Mouse (Mus musculus): ENCODE data around the gene Wdr86. TPM values are rescaled to one million over a fixed set of nuclear protein-coding genes. Genes with fewer than 3 reads are reported as not detected.

Wdr86 gene
- polyA plus RNA-seq, 1 experiment from 2014 or later, result 2.4 TPM

- DNase-seq (ENCODE audit: low spot score), result peak; percentile 98
These were observed 45.0 kb downstream of the Wdr86 start, which contains the start of gene Nub1 for GRCm38 (mm10) chr5:24685366-24686093. Nub1 (plus strand) TSS chr5:24685532.

- no peak for DNase-seq (ENCODE audit: low spot score)
These were observed 45.8 kb downstream of the Wdr86 start for GRCm38 (mm10) chr5:24684578-24685365.

DNA sequence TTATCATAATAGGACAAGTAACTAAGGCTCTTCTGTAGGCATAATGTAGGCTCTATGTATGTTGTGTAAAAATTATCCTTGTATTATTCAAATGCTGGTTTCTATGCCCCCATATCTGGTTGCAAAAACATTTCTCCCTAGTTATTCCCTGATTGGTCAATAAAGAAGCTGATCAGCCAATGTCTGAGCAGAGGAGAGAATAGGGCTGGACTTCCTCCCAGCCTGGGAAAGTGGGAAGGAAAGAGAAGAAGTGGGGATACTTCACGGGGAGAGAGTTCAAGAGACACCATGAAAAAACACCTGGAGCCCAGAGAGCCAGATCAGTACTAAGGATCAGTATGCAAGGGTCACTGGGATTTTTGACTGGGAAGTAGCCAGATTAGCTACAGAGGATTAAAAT is 49.1 kb downstream of the Wdr86 start:
- DNase-seq (ENCODE audit: low spot score), result no peak

DNA sequence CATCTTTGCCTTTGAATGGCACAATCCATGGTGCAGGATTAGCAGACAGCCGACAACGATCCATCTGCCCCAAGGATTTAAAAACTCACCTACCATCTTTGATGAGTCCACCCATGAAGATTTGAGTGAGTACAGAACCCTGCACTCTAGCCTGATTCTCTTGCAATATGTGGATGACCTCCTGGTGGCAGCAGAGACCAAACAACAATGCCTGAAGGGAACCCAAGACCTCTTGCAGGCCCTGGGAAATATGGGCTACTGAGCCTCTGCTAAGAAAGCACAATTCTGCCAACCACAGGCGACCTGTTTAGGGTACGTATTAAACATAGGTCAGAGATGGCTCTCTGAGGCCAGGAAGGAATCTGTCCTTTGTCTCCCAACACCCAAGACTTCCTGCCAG is 56.3 kb downstream of the Wdr86 start:
- DNase-seq (ENCODE audit: low spot score), result peak; percentile 85

Other genes starting within 250 kb of the Wdr86 start
- gene Gbx1, start 203.5 kb downstream of the Wdr86 start, polyA plus RNA-seq (2015; fragmentation: Nextera tagmentation; extraction: Ambion mirVana), result 0.10 TPM in 1 of 2 replicates, not detected in the other
- gene Asb10, start 189.7 kb downstream of the Wdr86 start, polyA plus RNA-seq (2015; fragmentation: Nextera tagmentation; extraction: Ambion mirVana), result 0.88 and 0.94 TPM in 2 replicates
- gene 4931409K22Rik, start 173.9 kb downstream of the Wdr86 start, polyA plus RNA-seq (2015; fragmentation: Nextera tagmentation; extraction: Ambion mirVana), result not detected in 2 replicates
- 119 and 121 TPM in 2 replicates for gene Abcf2, start 153.3 kb downstream of the Wdr86 start, polyA plus RNA-seq (2015; fragmentation: Nextera tagmentation; extraction: Ambion mirVana)
- 16.8 and 18.5 TPM in 2 replicates for gene Chpf2, start 144.0 kb downstream of the Wdr86 start, polyA plus RNA-seq (2015; fragmentation: Nextera tagmentation; extraction: Ambion mirVana)
- gene Smarcd3, start 106.3 kb downstream of the Wdr86 start, polyA plus RNA-seq (2015; fragmentation: Nextera tagmentation; extraction: Ambion mirVana), result 2.0 and 2.5 TPM in 2 replicates
- gene Nub1, start 45.2 kb downstream of the Wdr86 start, polyA plus RNA-seq (2015; fragmentation: Nextera tagmentation; extraction: Ambion mirVana), result 43.4 and 46.3 TPM in 2 replicates
- 1.1 and 4.1 TPM in 2 replicates for gene Crygn, start 27.3 kb upstream of the Wdr86 start, polyA plus RNA-seq (2015; fragmentation: Nextera tagmentation; extraction: Ambion mirVana)
- 193 and 203 TPM in 2 replicates for gene Rheb, start 111.9 kb upstream of the Wdr86 start, polyA plus RNA-seq (2015; fragmentation: Nextera tagmentation; extraction: Ambion mirVana)

All from thymus, postnatal 0 days (tissue).